Mouse (Mus musculus) hindbrain, embryonic 15.5 days (tissue): ENCODE results near the gene Rad1. TPM values are rescaled to one million over a fixed set of nuclear protein-coding genes. Genes with fewer than 3 reads are reported as not detected.
A peak's percentile ranks its signal among the peaks of the same experiment; 100 is the strongest.
"Not testable (repeated sequence)": the region's sequence is repeated elsewhere in the genome, so short reads cannot be mapped to it uniquely, and the experiment has no call there.

ENCODE experiments used
- ATAC-seq: fragments of 200-750 bp; cut with Nextera tagmentation; 2 replicates; pipeline ENCODE4 v1.8.0; 2017; ENCODE audit warnings: low read depth, moderate number of reproducible peaks, moderate TSS enrichment; ENCODE audit not compliant: low FRiP score
- H3K27ac ChIP-seq: fragments of 300-500 bp; sonication (generic); replicated peaks from 2 replicates; pipeline ENCODE4 v1.5.1; 2015; ENCODE audit warnings: mild to moderate bottlenecking, inconsistent platforms
- H3K27me3 ChIP-seq: fragments of 300-500 bp; sonication (generic); 2 replicates; pipeline ENCODE4 v1.6.1; 2015; ENCODE audit warnings: control low read depth, inconsistent platforms
- H3K36me3 ChIP-seq: fragments of 300-500 bp; sonication (generic); 2 replicates; pipeline ENCODE4 v1.6.1; 2015; ENCODE audit warnings: control low read depth, inconsistent platforms
- H3K4me1 ChIP-seq: fragments of 300-500 bp; sonication (generic); replicated peaks from 2 replicates; pipeline ENCODE4 v1.6.1; 2015; ENCODE audit warnings: control low read depth, inconsistent platforms
- H3K4me2 ChIP-seq: fragments of 300-500 bp; sonication (generic); 2 replicates; pipeline ENCODE4 v1.6.1; 2015; ENCODE audit warnings: moderate library complexity, mild to moderate bottlenecking, inconsistent platforms
- H3K4me3 ChIP-seq: fragments of 300-500 bp; sonication (generic); 2 replicates; pipeline ENCODE4 v1.5.1; 2015; ENCODE audit warnings: mild to moderate bottlenecking, inconsistent platforms
- H3K9ac ChIP-seq: fragments of 300-500 bp; sonication (generic); 2 replicates; pipeline ENCODE4 v1.6.1; 2015; ENCODE audit warnings: inconsistent platforms
- H3K9me3 ChIP-seq: fragments of 300-500 bp; sonication (generic); 2 replicates; pipeline ENCODE4 v1.6.1; 2016; ENCODE audit warnings: control low read depth, inconsistent platforms
- WGBS: fragments of 180-500 bp; shearing (Covaris S2); methylation state at CpG from one replicate; pipeline ENCODE4 v1.1.7; 2015; 5-methylcytosine and 5-hydroxymethylcytosine counted together
- polyA plus RNA-seq: library from polyadenylated mRNA; unstranded; fragments of >200 nt; fragmentation: Nextera tagmentation; extraction: Ambion mirVana; gene quantifications from 2 replicates; pipeline ENCODE4 v1.2.1, GENCODE M21; 2015

Gene Rad1
- polyA plus RNA-seq, 1 experiment from 2014 or later = 25.9 TPM

GRCm38 (mm10) chr15:10470941-10471340 lies 14.9 kb upstream of the Rad1 start:
- no peak; the same call in 1 of the 2 replicates for ATAC-seq
- peak overlapping the region; percentile 81 for H3K9ac ChIP-seq
- H3K4me3 ChIP-seq = peak overlapping the region; percentile 94
- H3K4me1 ChIP-seq = peaks cover 16% of the 10 kb centered on the region
- no peaks in the 10 kb centered on the region for H3K9me3 ChIP-seq
- H3K4me2 ChIP-seq = peak overlapping the region; percentile 73
- 17% methylated on average over 3 of the region's 3 CpGs for WGBS
- peaks cover 10% of the 10 kb centered on the region for H3K36me3 ChIP-seq
- no peaks in the 10 kb centered on the region for H3K27me3 ChIP-seq
- H3K27ac ChIP-seq = peak overlapping the region; percentile 63; the same call in 1 of the 2 replicates

- Histone ChIP-seq H3K4me3 (peak overlapping the region; percentile 61), H3K27me3 (no peaks in the 10 kb centered on the region), H3K36me3 (0 out of 2 replicates have a peak, but pooled peaks cover 12% of the 10 kb centered on the region), H3K9me3 (no peaks in the 10 kb centered on the region), H3K9ac (peak overlapping the region; percentile 71), H3K4me2 (peak overlapping the region; percentile 76), H3K4me1 (peaks cover 27% of the 10 kb centered on the region), H3K27ac (peak overlapping the region; percentile 82)
- under 1% methylated on average over 18 of the region's 18 CpGs for WGBS
- ATAC-seq = peak; percentile 65
Measured at GRCm38 (mm10) chr15:10486365-10486839, 584 bp downstream of the Rad1 start.

GRCm38 (mm10) chr15:10487246-10487645 lies 1.4 kb downstream of the Rad1 start:
- peak overlapping the region; percentile 61 for H3K4me3 ChIP-seq
- 72% methylated on average over 2 of the region's 2 CpGs for WGBS
- no peak for ATAC-seq

GRCm38 (mm10) chr15:10490101-10490500 lies 4.3 kb downstream of the Rad1 start:
- Histone ChIP-seq H3K4me1 (peaks cover 16% of the 10 kb centered on the region), H3K9ac (no peak overlapping the region), H3K9me3 (no peaks in the 10 kb centered on the region), H3K27ac (no peak overlapping the region), H3K4me2 (no peak overlapping the region), H3K27me3 (no peaks in the 10 kb centered on the region), H3K36me3 (peaks cover 16% of the 10 kb centered on the region; the same call in 1 of the 2 replicates), H3K4me3 (no peak overlapping the region)
- no peak for ATAC-seq
- WGBS = 86% methylated on average over 5 of the region's 5 CpGs

More at GRCm38 (mm10) chr15:10487246-10487645, 1.4 kb downstream of the Rad1 start:
- Histone ChIP-seq H3K27me3 (no peaks in the 10 kb centered on the region), H3K36me3 (0 out of 2 replicates have a peak, but pooled peaks cover 12% of the 10 kb centered on the region), H3K9me3 (no peaks in the 10 kb centered on the region), H3K27ac (no peak overlapping the region), H3K4me1 (peaks cover 27% of the 10 kb centered on the region), H3K4me2 (peak overlapping the region; percentile 76), H3K9ac (0 out of 2 replicates have a peak overlapping the region, but pooled peaks have one; percentile 71)

GRCm38 (mm10) chr15:10495944-10496343 lies 10.1 kb downstream of the Rad1 start:
- ATAC-seq = no peak
- 94% methylated on average over 11 of the region's 11 CpGs for WGBS

GRCm38 (mm10) chr15:10496696-10497095 lies 10.9 kb downstream of the Rad1 start:
- H3K27ac ChIP-seq, H3K4me2 ChIP-seq, H3K9me3 ChIP-seq, H3K4me3 ChIP-seq, ATAC-seq, H3K9ac ChIP-seq, H3K4me1 ChIP-seq, H3K27me3 ChIP-seq: not testable (repeated sequence)
- 96% methylated on average over 1 of the region's 1 CpGs for WGBS
- H3K36me3 ChIP-seq = peaks cover 17% of the 10 kb centered on the region

More at GRCm38 (mm10) chr15:10495944-10496343, 10.1 kb downstream of the Rad1 start:
- no peak overlapping the region for H3K4me3 ChIP-seq
- no peak overlapping the region for H3K9ac ChIP-seq
- H3K4me1 ChIP-seq = no peaks in the 10 kb centered on the region
- no peaks in the 10 kb centered on the region for H3K9me3 ChIP-seq
- H3K27me3 ChIP-seq = no peaks in the 10 kb centered on the region
- H3K4me2 ChIP-seq = no peak overlapping the region
- peaks cover 17% of the 10 kb centered on the region for H3K36me3 ChIP-seq
- no peak overlapping the region for H3K27ac ChIP-seq

GRCm38 (mm10) chr15:10499593-10499992 lies 13.8 kb downstream of the Rad1 start:
- Histone ChIP-seq H3K9me3 (no peaks in the 10 kb centered on the region), H3K4me2 (no peak overlapping the region), H3K27me3 (no peaks in the 10 kb centered on the region), H3K36me3 (peaks cover 6% of the 10 kb centered on the region; the same call in 1 of the 2 replicates), H3K9ac (no peak overlapping the region), H3K4me1 (no peaks in the 10 kb centered on the region), H3K27ac (no peak overlapping the region), H3K4me3 (no peak overlapping the region)
- WGBS = 79% methylated on average over 5 of the region's 5 CpGs
- ATAC-seq = no peak

- no peaks in the 10 kb centered on the region for H3K9me3 ChIP-seq
- H3K36me3 ChIP-seq = peaks cover 6% of the 10 kb centered on the region; the same call in 1 of the 2 replicates
- no peaks in the 10 kb centered on the region for H3K4me1 ChIP-seq
- no peak for ATAC-seq
- no peak overlapping the region for H3K4me2 ChIP-seq
- H3K27me3 ChIP-seq = no peaks in the 10 kb centered on the region
- H3K4me3 ChIP-seq = no peak overlapping the region
- 81% methylated on average over 5 of the region's 5 CpGs for WGBS
- H3K9ac ChIP-seq = no peak overlapping the region
- H3K27ac ChIP-seq = no peak overlapping the region
Measured at GRCm38 (mm10) chr15:10500035-10500434, 14.2 kb downstream of the Rad1 start.

- no peaks in the 10 kb centered on the region for H3K4me1 ChIP-seq
- H3K4me2 ChIP-seq = no peak overlapping the region
- WGBS = 60% methylated on average over 11 of the region's 11 CpGs
- H3K4me3 ChIP-seq = no peak overlapping the region
- no peaks in the 10 kb centered on the region for H3K27me3 ChIP-seq
- H3K9me3 ChIP-seq = no peaks in the 10 kb centered on the region
- no peak overlapping the region for H3K27ac ChIP-seq
- ATAC-seq = peak; percentile 90
- peaks cover 3% of the 10 kb centered on the region; the same call in 1 of the 2 replicates for H3K36me3 ChIP-seq
- no peak overlapping the region for H3K9ac ChIP-seq
Measured at GRCm38 (mm10) chr15:10500838-10501719, 15.3 kb downstream of the Rad1 start.

GRCm38 (mm10) chr15:10506099-10506498 lies 20.3 kb downstream of the Rad1 start:
- ATAC-seq = no peak
- 74% methylated on average over 11 of the region's 11 CpGs for WGBS
- no peak overlapping the region for H3K9ac ChIP-seq
- H3K27me3 ChIP-seq = no peaks in the 10 kb centered on the region
- no peaks in the 10 kb centered on the region for H3K4me1 ChIP-seq
- no peak overlapping the region for H3K4me3 ChIP-seq
- H3K27ac ChIP-seq = no peak overlapping the region
- H3K9me3 ChIP-seq = no peaks in the 10 kb centered on the region
- H3K36me3 ChIP-seq = no peaks in the 10 kb centered on the region
- H3K4me2 ChIP-seq = no peak overlapping the region

GRCm38 (mm10) chr15:10515166-10515565 lies 29.3 kb downstream of the Rad1 start:
- Histone ChIP-seq H3K4me3 (no peak overlapping the region), H3K4me1 (no peaks in the 10 kb centered on the region)

GRCm38 (mm10) chr15:10525896-10526295 lies 40.1 kb downstream of the Rad1 start:
- Histone ChIP-seq H3K4me1 (no peaks in the 10 kb centered on the region), H3K36me3 (no peaks in the 10 kb centered on the region), H3K9ac (no peak overlapping the region), H3K9me3 (no peaks in the 10 kb centered on the region), H3K27ac (no peak overlapping the region), H3K4me3 (no peak overlapping the region), H3K27me3 (no peaks in the 10 kb centered on the region), H3K4me2 (no peak overlapping the region)
- ATAC-seq = no peak
- 88% methylated on average over 1 of the region's 1 CpGs for WGBS

More at GRCm38 (mm10) chr15:10515166-10515565, 29.3 kb downstream of the Rad1 start:
- Histone ChIP-seq H3K27me3 (no peaks in the 10 kb centered on the region), H3K9me3 (no peaks in the 10 kb centered on the region), H3K36me3 (no peaks in the 10 kb centered on the region), H3K4me2 (no peak overlapping the region), H3K27ac (no peak overlapping the region), H3K9ac (no peak overlapping the region)
- WGBS = 74% methylated on average over 7 of the region's 7 CpGs
- no peak for ATAC-seq
